Mouse (Mus musculus) adrenal gland, postnatal 4 days (tissue): ENCODE measurements around the gene Snta1. TPM values are rescaled to one million over a fixed set of nuclear protein-coding genes. Genes with fewer than 3 reads are reported as not detected.

Source experiments
- DNase-seq, 2 experiments: peaks; one replicate each; pipeline ENCODE4 v3.0.0; 2021 to 2022; ENCODE audit warnings: low spot score in 2 of 2, mixed read lengths in 2 of 2
- long read RNA-seq, 2 experiments: library from polyadenylated mRNA; stranded (forward); transcript quantifications; one replicate each; pipeline ENCODE4 v2.0.0; 2021
- total RNA-seq, 2 experiments: library from RNA; stranded (reverse); gene quantifications; 2 replicates each; pipeline ENCODE4 v1.2.3; 2021

Gene Snta1
- 10 to 100 TPM; 29.2 to 30.1 TPM for total RNA-seq
- long read RNA-seq, experiment 1, transcript Snta1-202 (8 exons, 2,131 nt) = major isoform, 29 of 40 reads
- long read RNA-seq, experiment 1, partial matches to known transcripts = 7 of 40 reads
- long read RNA-seq, experiment 1, other reads (novel, unspliced or antisense) = 4 of 40 reads
- long read RNA-seq, experiment 2, transcript Snta1-202 (8 exons, 2,131 nt) = major isoform, 92 of 110 reads
- long read RNA-seq, experiment 2, partial matches to known transcripts = 7 of 110 reads
- long read RNA-seq, experiment 2, other reads (novel, unspliced or antisense) = 11 of 110 reads

GRCm38 (mm10) chr2:154407643-154408445 is at the start of gene Snta1:
Gene Snta1, minus strand, starts transcription at chr2:154408099.
- DNase-seq = peak; percentile 70 to 83

GRCm38 (mm10) chr2:154456621-154457020 is 48.7 kb upstream of the Snta1 start:
- DNase-seq = no peak

- DNase-seq = no peak
Observed at GRCm38 (mm10) chr2:154455776-154456175, 47.9 kb upstream of the Snta1 start.

- no peak for DNase-seq
Observed at GRCm38 (mm10) chr2:154454605-154455004, 46.7 kb upstream of the Snta1 start.

GRCm38 (mm10) chr2:154454099-154454498 is 46.2 kb upstream of the Snta1 start:
- no peak for DNase-seq

- no peak for DNase-seq
Observed at GRCm38 (mm10) chr2:154452951-154453350, 45.1 kb upstream of the Snta1 start.

GRCm38 (mm10) chr2:154448633-154449032 is 40.7 kb upstream of the Snta1 start:
- no peak for DNase-seq

- DNase-seq = no peak
Observed at GRCm38 (mm10) chr2:154447821-154448220, 39.9 kb upstream of the Snta1 start.

- no peak for DNase-seq
Observed at GRCm38 (mm10) chr2:154440453-154440852, 32.6 kb upstream of the Snta1 start.

- no peak for DNase-seq
Observed at GRCm38 (mm10) chr2:154437191-154437527, 29.3 kb upstream of the Snta1 start.

GRCm38 (mm10) chr2:154436458-154437190 is 28.7 kb upstream of the Snta1 start, which contains the start of gene Cbfa2t2:
Gene Cbfa2t2, plus strand, starts transcription at chr2:154436481.
- peak; percentile 37 to 43 for DNase-seq

GRCm38 (mm10) chr2:154436076-154436457 is 28.2 kb upstream of the Snta1 start:
- DNase-seq = peak; percentile 95 to 96

GRCm38 (mm10) chr2:154434690-154435089 is 26.8 kb upstream of the Snta1 start:
- no peak for DNase-seq

- no peak for DNase-seq
Observed at GRCm38 (mm10) chr2:154433391-154433790, 25.5 kb upstream of the Snta1 start.

- no peak for DNase-seq
Observed at GRCm38 (mm10) chr2:154432696-154433095, 24.8 kb upstream of the Snta1 start.

GRCm38 (mm10) chr2:154430566-154430965 is 22.7 kb upstream of the Snta1 start:
- DNase-seq = no peak

GRCm38 (mm10) chr2:154427853-154428360 is 20.0 kb upstream of the Snta1 start:
- DNase-seq = no peak

- no peak for DNase-seq
Observed at GRCm38 (mm10) chr2:154426905-154427852, 19.3 kb upstream of the Snta1 start.

- no peak for DNase-seq
Observed at GRCm38 (mm10) chr2:154426188-154426904, 18.4 kb upstream of the Snta1 start.

GRCm38 (mm10) chr2:154425522-154425921 is 17.6 kb upstream of the Snta1 start:
- DNase-seq = no peak
